Mouse (Mus musculus): Measurements from ENCODE around the gene Mrgprh. TPM values are rescaled to one million over a fixed set of nuclear protein-coding genes. Genes with fewer than 3 reads are reported as not detected.

The Mrgprh gene
- polyA plus RNA-seq, 1 experiment, result not detected

DNA sequence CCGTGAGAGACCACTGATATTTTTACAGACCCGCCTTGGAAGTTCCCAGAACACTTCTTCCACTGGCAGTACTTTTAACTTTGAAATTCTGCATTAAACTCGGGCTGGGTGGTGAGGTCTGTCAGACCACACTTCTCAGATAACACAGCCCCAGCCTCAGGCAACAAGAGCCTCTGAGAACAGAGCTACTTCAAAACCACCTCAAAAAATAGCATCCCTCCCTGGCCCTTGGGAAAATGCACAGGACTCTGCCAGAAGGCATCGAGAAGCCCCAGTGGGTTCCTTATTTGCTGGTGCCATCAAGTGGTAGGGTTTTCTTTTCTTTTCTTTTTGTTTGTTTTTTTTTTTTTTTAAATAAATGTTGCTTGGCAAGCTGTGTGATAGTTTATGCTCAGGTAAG is 7.2 kb upstream of the Mrgprh start:
- Histone ChIP-seq H3K36me3 (ENCODE audit: control insufficient read depth, insufficient read depth) (no peaks in the 10 kb centered on the region), H3ac (ENCODE audit: control insufficient read depth, insufficient read length) (no peak overlapping the region), H3K27me3 (ENCODE audit: control insufficient read depth, insufficient read depth, insufficient read length) (peaks cover 40% of the 10 kb centered on the region), H3K79me2 (ENCODE audit: control insufficient read depth, insufficient read depth) (no peaks in the 10 kb centered on the region), H3K4me2 (ENCODE audit: low read depth) (no peak overlapping the region), H3K4me3 (no peak overlapping the region)
- no peak for TF ChIP-seq TCF12 (IDR thresholded peaks at IDR 0.05; ENCODE audit: insufficient read depth, poor library complexity, severe bottlenecking)
- no peak for TF ChIP-seq MYOD1 (IDR thresholded peaks at IDR 0.05; ENCODE audit: control insufficient read depth in 1 of 3, insufficient read length in 2 of 3, low read depth in 2 of 3)
- TF ChIP-seq MYOG (IDR thresholded peaks at IDR 0.05; ENCODE audit: control insufficient read depth in 1 of 3, insufficient read depth in 1 of 3, insufficient read length in 2 of 3, low read depth in 2 of 3), result no peak

DNA sequence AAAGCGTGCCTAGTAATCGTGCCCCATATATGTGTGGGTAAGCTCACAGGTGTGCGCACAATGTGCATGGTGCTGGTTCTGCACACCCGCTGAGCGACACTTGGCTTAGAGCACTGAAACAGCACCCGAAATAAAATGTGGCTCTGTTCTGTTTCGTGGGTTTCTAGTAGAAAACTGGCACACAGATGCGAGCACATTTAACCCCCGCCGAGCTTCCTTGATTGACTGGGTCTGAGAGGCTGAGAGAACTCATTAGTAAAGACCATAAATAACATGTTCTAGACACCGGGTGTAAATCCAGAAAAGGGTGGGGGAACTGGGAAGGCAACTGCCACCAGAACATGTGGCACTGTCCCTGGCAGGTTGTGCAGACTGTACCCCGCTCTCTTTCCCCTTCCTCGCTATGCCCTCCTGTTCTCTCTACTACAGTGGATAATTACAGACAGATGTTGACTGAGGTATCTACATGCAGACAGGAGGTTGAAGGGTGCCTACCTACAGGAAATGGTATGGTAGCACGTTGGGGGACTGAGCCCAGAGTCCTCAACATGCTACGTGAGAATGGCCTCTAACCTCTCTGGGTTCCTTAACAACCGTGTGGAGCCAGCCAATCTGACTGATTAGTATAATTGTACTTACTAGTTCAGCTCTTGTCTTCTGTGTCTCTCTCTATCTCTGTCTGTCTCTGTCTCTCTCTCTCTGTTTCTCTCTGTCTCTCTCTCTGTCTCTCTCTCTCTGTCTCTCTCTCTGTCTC is 3.4 kb upstream of the Mrgprh start:
- Histone ChIP-seq H3K4me2 (ENCODE audit: low read depth) (no peak overlapping the region), H3K27me3 (ENCODE audit: control insufficient read depth, insufficient read depth, insufficient read length) (peaks cover 40% of the 10 kb centered on the region), H3K79me2 (ENCODE audit: control insufficient read depth, insufficient read depth) (no peaks in the 10 kb centered on the region), H3K36me3 (ENCODE audit: control insufficient read depth, insufficient read depth) (no peaks in the 10 kb centered on the region), H3K4me3 (no peak overlapping the region), H3ac (ENCODE audit: control insufficient read depth, insufficient read length) (no peak overlapping the region)
- no peak for TF ChIP-seq USF1 (IDR thresholded peaks at IDR 0.05; ENCODE audit: low read depth)
- no peak for TF ChIP-seq E2F4 (IDR thresholded peaks at IDR 0.05; ENCODE audit: insufficient read depth)
- TF ChIP-seq TCF3 (IDR thresholded peaks at IDR 0.05; ENCODE audit: insufficient read length, low read depth), result no peak
- no peak for TF ChIP-seq POLR2A (IDR thresholded peaks at IDR 0.05; ENCODE audit: insufficient read length, low read depth)
- TF ChIP-seq MAX (IDR thresholded peaks at IDR 0.05; ENCODE audit: low read depth), result no peak
- no peak for TF ChIP-seq REST (IDR thresholded peaks at IDR 0.05; ENCODE audit: insufficient read depth, insufficient read length)

DNA sequence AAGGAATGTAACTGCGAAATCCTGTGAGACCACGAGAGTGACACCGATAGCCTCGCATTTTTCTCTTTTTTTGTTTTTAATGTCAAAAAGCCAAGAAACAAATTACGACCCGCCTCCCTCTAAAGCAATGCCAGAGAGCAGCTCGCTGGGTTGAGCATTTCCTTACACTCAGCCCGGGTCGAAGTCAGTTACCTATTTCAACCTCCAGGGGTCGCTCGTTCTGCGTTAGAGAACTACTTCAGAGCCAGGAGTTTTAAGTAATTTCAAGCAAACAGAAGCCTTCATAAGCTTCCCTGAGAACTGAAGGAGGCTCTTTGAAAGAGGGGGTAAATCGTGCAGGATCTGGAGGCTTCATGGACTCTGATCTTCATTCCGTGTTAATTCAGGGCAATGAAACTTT is 4.3 kb downstream of the Mrgprh start:
- TF ChIP-seq MYOG (IDR thresholded peaks at IDR 0.05; ENCODE audit: control insufficient read depth in 1 of 3, insufficient read depth in 1 of 3, insufficient read length in 2 of 3, low read depth in 2 of 3), result no peak
- TF ChIP-seq TCF12 (IDR thresholded peaks at IDR 0.05; ENCODE audit: insufficient read depth, poor library complexity, severe bottlenecking), result no peak
- no peak for TF ChIP-seq POLR2A (IDR thresholded peaks at IDR 0.05; ENCODE audit: insufficient read length, low read depth)
- no peak for TF ChIP-seq MAX (IDR thresholded peaks at IDR 0.05; ENCODE audit: low read depth)
- no peak for TF ChIP-seq USF1 (IDR thresholded peaks at IDR 0.05; ENCODE audit: low read depth)
- TF ChIP-seq SRF (IDR thresholded peaks at IDR 0.05; ENCODE audit: control insufficient read depth, insufficient read length, low read depth), result no peak
- no peak for TF ChIP-seq REST (IDR thresholded peaks at IDR 0.05; ENCODE audit: insufficient read depth, insufficient read length)
- TF ChIP-seq MYOD1 (IDR thresholded peaks at IDR 0.05; ENCODE audit: control insufficient read depth in 1 of 3, insufficient read length in 2 of 3, low read depth in 2 of 3), result no peak
- Histone ChIP-seq H3K27me3 (ENCODE audit: control insufficient read depth, insufficient read depth, insufficient read length) (peaks cover 5% of the 10 kb centered on the region), H3ac (ENCODE audit: control insufficient read depth, insufficient read length) (no peak overlapping the region), H3K79me2 (ENCODE audit: control insufficient read depth, insufficient read depth) (no peaks in the 10 kb centered on the region), H3K4me2 (ENCODE audit: low read depth) (peak overlapping the region; percentile 68), H3K4me3 (no peak overlapping the region), H3K36me3 (ENCODE audit: control insufficient read depth, insufficient read depth) (no peaks in the 10 kb centered on the region)

DNA sequence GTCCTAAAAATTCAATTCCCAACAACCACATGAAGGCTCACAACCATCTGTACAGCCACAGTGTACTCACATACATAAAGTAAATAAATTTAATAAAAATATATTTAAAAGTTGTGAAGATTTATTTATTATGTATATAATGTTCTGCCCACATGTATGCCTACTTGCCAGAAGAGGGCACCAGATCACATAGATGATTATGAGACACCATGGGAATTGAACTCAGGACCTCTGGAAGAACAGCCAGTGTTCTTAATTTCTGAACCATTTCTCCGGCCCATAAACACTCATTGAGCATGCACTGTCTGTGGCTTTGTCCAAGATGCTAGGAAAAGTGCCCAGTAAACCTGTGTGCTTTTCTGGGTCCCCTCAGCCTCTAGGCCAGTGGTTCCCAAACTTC is 5.4 kb downstream of the Mrgprh start:
- Histone ChIP-seq H3K79me2 (ENCODE audit: control insufficient read depth, insufficient read depth) (no peaks in the 10 kb centered on the region), H3ac (ENCODE audit: control insufficient read depth, insufficient read length) (no peak overlapping the region), H3K4me2 (ENCODE audit: low read depth) (no peak overlapping the region), H3K4me3 (no peak overlapping the region), H3K36me3 (ENCODE audit: control insufficient read depth, insufficient read depth) (no peaks in the 10 kb centered on the region), H3K27me3 (ENCODE audit: control insufficient read depth, insufficient read depth, insufficient read length) (peaks cover 5% of the 10 kb centered on the region)
- TF ChIP-seq MAX (IDR thresholded peaks at IDR 0.05; ENCODE audit: low read depth) (no peak), CEBPB (IDR thresholded peaks at IDR 0.05; ENCODE audit: insufficient read depth, poor library complexity, severe bottlenecking) (no peak), SRF (IDR thresholded peaks at IDR 0.05; ENCODE audit: control insufficient read depth, insufficient read length, low read depth) (no peak), E2F4 (IDR thresholded peaks at IDR 0.05; ENCODE audit: insufficient read depth) (no peak), TCF3 (IDR thresholded peaks at IDR 0.05; ENCODE audit: insufficient read length, low read depth) (no peak), USF1 (IDR thresholded peaks at IDR 0.05; ENCODE audit: low read depth) (no peak), POLR2AphosphoS2 (IDR thresholded peaks at IDR 0.05; ENCODE audit: insufficient read length, low read depth) (no peak), MYOD1 (IDR thresholded peaks at IDR 0.05; ENCODE audit: control insufficient read depth in 1 of 3, insufficient read length in 2 of 3, low read depth in 2 of 3) (no peak), MYOG (IDR thresholded peaks at IDR 0.05; ENCODE audit: control insufficient read depth in 1 of 3, insufficient read depth in 1 of 3, insufficient read length in 2 of 3, low read depth in 2 of 3) (no peak), POLR2A (IDR thresholded peaks at IDR 0.05; ENCODE audit: insufficient read length, low read depth) (no peak), REST (IDR thresholded peaks at IDR 0.05; ENCODE audit: insufficient read depth, insufficient read length) (no peak)

DNA sequence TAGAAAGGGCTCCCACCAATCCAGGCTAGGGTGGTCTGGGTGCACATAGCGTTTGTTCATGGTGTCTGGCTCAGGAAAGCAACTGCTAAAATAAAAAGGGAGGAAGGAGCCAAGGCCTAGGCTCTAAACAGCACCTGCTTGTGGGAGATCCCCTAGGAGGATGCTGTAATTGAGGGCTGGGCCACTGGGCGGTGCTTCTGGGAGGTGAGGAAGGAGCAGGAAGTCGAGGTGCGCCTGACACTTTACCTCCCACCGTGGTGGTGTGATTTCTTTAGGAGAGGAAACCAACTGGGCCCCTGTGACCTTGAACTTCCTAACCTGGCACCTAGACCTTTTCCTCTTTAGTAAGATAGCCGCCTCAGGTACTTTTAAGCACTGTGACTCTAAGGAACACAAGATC is 10.8 kb downstream of the Mrgprh start:
- Histone ChIP-seq H3K36me3 (ENCODE audit: control insufficient read depth, insufficient read depth) (no peaks in the 10 kb centered on the region), H3K27me3 (ENCODE audit: control insufficient read depth, insufficient read depth, insufficient read length) (no peaks in the 10 kb centered on the region), H3K4me2 (ENCODE audit: low read depth) (no peak overlapping the region), H3K4me3 (no peak overlapping the region), H3ac (ENCODE audit: control insufficient read depth, insufficient read length) (no peak overlapping the region), H3K79me2 (ENCODE audit: control insufficient read depth, insufficient read depth) (no peaks in the 10 kb centered on the region)
- no peak for TF ChIP-seq CEBPB (IDR thresholded peaks at IDR 0.05; ENCODE audit: insufficient read depth, poor library complexity, severe bottlenecking)
- TF ChIP-seq TCF12 (IDR thresholded peaks at IDR 0.05; ENCODE audit: insufficient read depth, poor library complexity, severe bottlenecking), result no peak
- TF ChIP-seq MYOG (IDR thresholded peaks at IDR 0.05; ENCODE audit: control insufficient read depth in 1 of 3, insufficient read depth in 1 of 3, insufficient read length in 2 of 3, low read depth in 2 of 3), result no peak
- no peak for TF ChIP-seq E2F4 (IDR thresholded peaks at IDR 0.05; ENCODE audit: insufficient read depth)
- TF ChIP-seq POLR2AphosphoS2 (IDR thresholded peaks at IDR 0.05; ENCODE audit: insufficient read length, low read depth), result no peak
- TF ChIP-seq TCF3 (IDR thresholded peaks at IDR 0.05; ENCODE audit: insufficient read length, low read depth), result no peak
- no peak for TF ChIP-seq MAX (IDR thresholded peaks at IDR 0.05; ENCODE audit: low read depth)
- no peak for TF ChIP-seq MYOD1 (IDR thresholded peaks at IDR 0.05; ENCODE audit: control insufficient read depth in 1 of 3, insufficient read length in 2 of 3, low read depth in 2 of 3)
- TF ChIP-seq SRF (IDR thresholded peaks at IDR 0.05; ENCODE audit: control insufficient read depth, insufficient read length, low read depth), result no peak
- TF ChIP-seq REST (IDR thresholded peaks at IDR 0.05; ENCODE audit: insufficient read depth, insufficient read length), result no peak
- TF ChIP-seq POLR2A (IDR thresholded peaks at IDR 0.05; ENCODE audit: insufficient read length, low read depth), result no peak
- no peak for TF ChIP-seq USF1 (IDR thresholded peaks at IDR 0.05; ENCODE audit: low read depth)

All from myocyte (in vitro differentiated cells).